Mouse (Mus musculus): ENCODE measurements at regions not wholly inside any gene's neighbourhood (a gene's known extent, or its start where the extent isn't known, plus 50 kb on each side); places are given as distances from the start of the nearest gene placed in this dataset.

GRCm38 (mm10) chr2:131403543-131404217 is 51.0 kb upstream of the Rnf24 start:
- Histone ChIP-seq H3K4me3 (replicated peaks) (no peak overlapping the region), H3K4me1 (peaks cover 22% of the 10 kb centered on the region), H3K9me3 (replicated peaks) (no peaks in the 10 kb centered on the region), H3K4me2 (replicated peaks) (no peak overlapping the region), H3K27me3 (no peaks in the 10 kb centered on the region), H3K27ac (replicated peaks) (no peak overlapping the region), H3K9ac (no peak overlapping the region), H3K36me3 (no peaks in the 10 kb centered on the region)
- no peak for ATAC-seq (ENCODE audit: insufficient number of reproducible peaks, low FRiP score, low TSS enrichment, low read depth)
- WGBS, result 75% methylated on average over 5 of the region's 5 CpGs

Measured in embryonic facial prominence, embryonic 15.5 days (tissue).